Mouse (Mus musculus): ENCODE measurements around the gene Tcirg1. TPM values are rescaled to one million over a fixed set of nuclear protein-coding genes. Genes with fewer than 3 reads are reported as not detected.
A peak's percentile ranks its signal among the peaks of the same experiment; 100 is the strongest.

Gene Tcirg1
- polyA plus RNA-seq, 1 experiment from 2014 or later: 52.4 TPM

GRCm38 (mm10) chr19:3857220-3857619, 49.7 kb downstream of the Tcirg1 start:
- H3K9me3 ChIP-seq: no peaks in the 10 kb centered on the region
- H3K36me3 ChIP-seq: no peaks in the 10 kb centered on the region
- H3K9ac ChIP-seq: no peak overlapping the region
- peaks cover 27% of the 10 kb centered on the region for H3K4me1 ChIP-seq
- ATAC-seq (ENCODE audit: insufficient number of reproducible peaks, low FRiP score, low TSS enrichment, low read depth): no peak
- H3K27ac ChIP-seq: no peak overlapping the region
- 69% methylated on average over 3 of the region's 3 CpGs for WGBS
- H3K4me2 ChIP-seq: no peak overlapping the region
- no peaks in the 10 kb centered on the region for H3K27me3 ChIP-seq
- H3K4me3 ChIP-seq: no peak overlapping the region

- no peaks in the 10 kb centered on the region for H3K36me3 ChIP-seq
- H3K4me3 ChIP-seq: no peak overlapping the region
- no peak for ATAC-seq (ENCODE audit: insufficient number of reproducible peaks, low FRiP score, low TSS enrichment, low read depth)
- H3K9me3 ChIP-seq: no peaks in the 10 kb centered on the region
- H3K4me1 ChIP-seq: peaks cover 33% of the 10 kb centered on the region
- peak overlapping the region; percentile 44 for H3K27ac ChIP-seq
- H3K9ac ChIP-seq: no peak overlapping the region
- no peaks in the 10 kb centered on the region for H3K27me3 ChIP-seq
- H3K4me2 ChIP-seq: no peak overlapping the region
- WGBS: 20% methylated on average over 4 of the region's 4 CpGs
Observed at GRCm38 (mm10) chr19:3855601-3856000, 51.3 kb downstream of the Tcirg1 start.

GRCm38 (mm10) chr19:3855091-3855490, 51.8 kb downstream of the Tcirg1 start:
- no peaks in the 10 kb centered on the region for H3K36me3 ChIP-seq
- no peak overlapping the region for H3K4me2 ChIP-seq
- peak overlapping the region; percentile 44 for H3K27ac ChIP-seq
- WGBS: 51% methylated on average over 6 of the region's 6 CpGs
- peaks cover 33% of the 10 kb centered on the region for H3K4me1 ChIP-seq
- H3K9ac ChIP-seq: no peak overlapping the region
- H3K4me3 ChIP-seq: no peak overlapping the region
- no peaks in the 10 kb centered on the region for H3K9me3 ChIP-seq
- ATAC-seq (ENCODE audit: insufficient number of reproducible peaks, low FRiP score, low TSS enrichment, low read depth): no peak
- no peaks in the 10 kb centered on the region for H3K27me3 ChIP-seq

- H3K27me3 ChIP-seq: no peaks in the 10 kb centered on the region
- no peak for ATAC-seq (ENCODE audit: insufficient number of reproducible peaks, low FRiP score, low TSS enrichment, low read depth)
- WGBS: 63% methylated on average over 1 of the region's 1 CpGs
- H3K27ac ChIP-seq: no peak overlapping the region
- no peak overlapping the region for H3K4me3 ChIP-seq
- no peak overlapping the region for H3K4me2 ChIP-seq
- no peaks in the 10 kb centered on the region for H3K36me3 ChIP-seq
- no peaks in the 10 kb centered on the region for H3K9me3 ChIP-seq
- H3K4me1 ChIP-seq: peaks cover 33% of the 10 kb centered on the region
- no peak overlapping the region for H3K9ac ChIP-seq
Observed at GRCm38 (mm10) chr19:3853891-3854290, 53.0 kb downstream of the Tcirg1 start.

GRCm38 (mm10) chr19:3853121-3853520, 53.8 kb downstream of the Tcirg1 start:
- H3K27me3 ChIP-seq: no peaks in the 10 kb centered on the region
- no peaks in the 10 kb centered on the region for H3K9me3 ChIP-seq
- H3K27ac ChIP-seq: no peak overlapping the region
- WGBS: 85% methylated on average over 10 of the region's 10 CpGs
- no peak overlapping the region; the same call in 1 of the 2 replicates for H3K4me2 ChIP-seq
- no peak overlapping the region for H3K9ac ChIP-seq
- ATAC-seq (ENCODE audit: insufficient number of reproducible peaks, low FRiP score, low TSS enrichment, low read depth): no peak
- H3K36me3 ChIP-seq: no peaks in the 10 kb centered on the region
- H3K4me1 ChIP-seq: peaks cover 33% of the 10 kb centered on the region
- H3K4me3 ChIP-seq: 0 out of 2 replicates have a peak overlapping the region, but pooled peaks have one; percentile 84

GRCm38 (mm10) chr19:3851979-3852681, 54.8 kb downstream of the Tcirg1 start:
- peak overlapping the region; percentile 84 for H3K4me3 ChIP-seq
- peak overlapping the region; percentile 98 for H3K27ac ChIP-seq
- under 1% methylated on average over 49 of the region's 74 CpGs for WGBS
- H3K9me3 ChIP-seq: no peaks in the 10 kb centered on the region
- peak overlapping the region; percentile 86 for H3K4me2 ChIP-seq
- peaks cover 33% of the 10 kb centered on the region for H3K4me1 ChIP-seq
- peak; percentile 2; the same call in 1 of the 2 replicates for ATAC-seq (ENCODE audit: insufficient number of reproducible peaks, low FRiP score, low TSS enrichment, low read depth)
- H3K9ac ChIP-seq: peak overlapping the region; percentile 82
- no peaks in the 10 kb centered on the region for H3K36me3 ChIP-seq
- H3K27me3 ChIP-seq: no peaks in the 10 kb centered on the region

GRCm38 (mm10) chr19:3851502-3851962, 55.4 kb downstream of the Tcirg1 start, which contains the start of gene Chka:
TSS of gene Chka (plus strand) at chr19:3851773.
- ATAC-seq (ENCODE audit: insufficient number of reproducible peaks, low FRiP score, low TSS enrichment, low read depth): peak; percentile 95
- Histone ChIP-seq H3K4me3 (peak within 1 kb of the TSS; percentile 84), H3K27ac (peak within 1 kb of the TSS; percentile 98), H3K27me3 (no peaks in the 10 kb centered on the region), H3K9ac (peak within 1 kb of the TSS; percentile 82), H3K4me1 (peaks cover 33% of the 10 kb centered on the region), H3K4me2 (peak within 1 kb of the TSS; percentile 86), H3K9me3 (no peaks in the 10 kb centered on the region), H3K36me3 (no peaks in the 10 kb centered on the region)
- WGBS: under 1% methylated on average over 52 of the region's 54 CpGs

- no peak for ATAC-seq (ENCODE audit: insufficient number of reproducible peaks, low FRiP score, low TSS enrichment, low read depth)
- no peaks in the 10 kb centered on the region for H3K36me3 ChIP-seq
- WGBS: 7% methylated on average over 19 of the region's 19 CpGs
Observed at GRCm38 (mm10) chr19:3850847-3851469, 56.0 kb downstream of the Tcirg1 start.

GRCm38 (mm10) chr19:3850076-3850475, 56.9 kb downstream of the Tcirg1 start:
- H3K9me3 ChIP-seq: no peaks in the 10 kb centered on the region
- no peak for ATAC-seq (ENCODE audit: insufficient number of reproducible peaks, low FRiP score, low TSS enrichment, low read depth)
- peaks cover 23% of the 10 kb centered on the region for H3K4me1 ChIP-seq
- no peak overlapping the region for H3K27ac ChIP-seq
- H3K9ac ChIP-seq: no peak overlapping the region
- no peak overlapping the region for H3K4me3 ChIP-seq
- H3K36me3 ChIP-seq: no peaks in the 10 kb centered on the region
- WGBS: 57% methylated on average over 5 of the region's 5 CpGs
- no peaks in the 10 kb centered on the region for H3K27me3 ChIP-seq
- no peak overlapping the region for H3K4me2 ChIP-seq

More at GRCm38 (mm10) chr19:3850847-3851469, 56.0 kb downstream of the Tcirg1 start:
- peak overlapping the region; percentile 84 for H3K4me3 ChIP-seq
- H3K9me3 ChIP-seq: no peaks in the 10 kb centered on the region
- H3K9ac ChIP-seq: peak overlapping the region; percentile 31; the same call in 1 of the 2 replicates
- H3K27ac ChIP-seq: peak overlapping the region; percentile 98
- no peaks in the 10 kb centered on the region for H3K27me3 ChIP-seq
- H3K4me1 ChIP-seq: peaks cover 32% of the 10 kb centered on the region
- H3K4me2 ChIP-seq: peak overlapping the region; percentile 86

- Histone ChIP-seq H3K27ac (no peak overlapping the region), H3K36me3 (no peaks in the 10 kb centered on the region), H3K27me3 (no peaks in the 10 kb centered on the region), H3K4me3 (no peak overlapping the region), H3K4me2 (no peak overlapping the region), H3K9ac (no peak overlapping the region), H3K4me1 (peaks cover 18% of the 10 kb centered on the region), H3K9me3 (no peaks in the 10 kb centered on the region)
- 79% methylated on average over 2 of the region's 2 CpGs for WGBS
- no peak for ATAC-seq (ENCODE audit: insufficient number of reproducible peaks, low FRiP score, low TSS enrichment, low read depth)
Observed at GRCm38 (mm10) chr19:3849251-3849650, 57.7 kb downstream of the Tcirg1 start.

- Histone ChIP-seq H3K9me3 (no peaks in the 10 kb centered on the region), H3K36me3 (no peaks in the 10 kb centered on the region), H3K9ac (no peak overlapping the region), H3K27ac (no peak overlapping the region), H3K4me1 (peaks cover 10% of the 10 kb centered on the region), H3K4me2 (no peak overlapping the region), H3K4me3 (no peak overlapping the region), H3K27me3 (no peaks in the 10 kb centered on the region)
- WGBS: 37% methylated on average over 7 of the region's 7 CpGs
- ATAC-seq (ENCODE audit: insufficient number of reproducible peaks, low FRiP score, low TSS enrichment, low read depth): no peak
Observed at GRCm38 (mm10) chr19:3848207-3848808, 58.6 kb downstream of the Tcirg1 start.

- Histone ChIP-seq H3K4me1 (peaks cover 7% of the 10 kb centered on the region), H3K27me3 (no peaks in the 10 kb centered on the region), H3K27ac (no peak overlapping the region), H3K9ac (no peak overlapping the region), H3K36me3 (no peaks in the 10 kb centered on the region), H3K9me3 (no peaks in the 10 kb centered on the region), H3K4me2 (no peak overlapping the region), H3K4me3 (no peak overlapping the region)
- WGBS: 84% methylated on average over 5 of the region's 5 CpGs
- no peak for ATAC-seq (ENCODE audit: insufficient number of reproducible peaks, low FRiP score, low TSS enrichment, low read depth)
Observed at GRCm38 (mm10) chr19:3847711-3848110, 59.2 kb downstream of the Tcirg1 start.
